Mouse (Mus musculus) left cerebral cortex, adult 6 months (tissue): ENCODE data around the gene Olfr490. TPM values are rescaled to one million over a fixed set of nuclear protein-coding genes. Genes with fewer than 3 reads are reported as not detected.

Experiments
- long read RNA-seq, 2 experiments: library from polyadenylated mRNA; unstranded; transcript quantifications; one replicate each; pipeline ENCODE4 v2.0.0; 2019 to 2020
- polyA plus RNA-seq: library from polyadenylated mRNA; unstranded; fragments of <200 nt; fragmentation: Nextera tagmentation; gene quantifications from 2 replicates; pipeline ENCODE4 v1.2.3, GENCODE M21; 2021

Olfr490 gene
- polyA plus RNA-seq, result not detected in 2 replicates
- long read RNA-seq, experiment 1, result 0 reads
- long read RNA-seq, experiment 2, result 0 reads

DNA sequence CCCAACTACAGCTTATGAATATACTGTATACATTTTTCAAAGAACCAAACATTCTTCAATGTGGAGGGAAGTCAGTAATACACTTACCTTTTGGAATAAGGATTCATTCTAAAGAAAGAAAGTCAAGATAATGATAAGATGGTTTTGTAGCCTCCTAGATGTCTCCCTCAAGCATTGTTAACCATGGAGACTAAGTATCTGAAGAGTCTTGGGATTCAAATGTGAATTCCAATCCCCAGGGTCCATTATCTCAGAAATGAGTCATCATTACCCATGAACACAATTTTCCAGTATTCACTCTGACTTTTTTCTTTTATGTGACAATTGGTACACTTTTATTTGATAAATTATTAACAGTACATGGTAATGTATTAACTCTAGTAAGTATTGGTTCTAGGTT is at the start of gene Olfr490:
Gene Olfr490 (minus strand): TSS at position 101 of the 400 bp plus-strand sequence.

DNA sequence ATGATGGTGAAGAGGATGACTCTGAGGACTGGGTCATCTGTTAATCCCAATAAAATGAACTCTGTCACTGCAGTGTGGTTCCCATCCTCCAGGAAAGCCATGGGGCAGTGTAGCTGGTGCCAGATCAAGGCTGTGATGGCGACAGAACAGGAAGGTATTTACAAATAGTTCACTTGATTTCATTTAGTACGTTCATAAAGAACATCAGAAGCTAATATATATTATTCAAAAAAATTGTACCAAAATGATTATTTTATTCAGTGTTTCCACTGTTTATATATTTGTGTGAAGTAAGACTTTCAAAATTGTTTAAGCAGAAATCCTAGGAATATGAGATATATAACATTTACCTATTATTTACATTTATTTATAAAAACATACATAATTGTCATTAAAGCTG is 34.8 kb upstream of the Olfr490 start, which contains the start of gene Olfr492:
Gene Olfr492 (minus strand): TSS at position 101 of the 400 bp plus-strand sequence.

DNA sequence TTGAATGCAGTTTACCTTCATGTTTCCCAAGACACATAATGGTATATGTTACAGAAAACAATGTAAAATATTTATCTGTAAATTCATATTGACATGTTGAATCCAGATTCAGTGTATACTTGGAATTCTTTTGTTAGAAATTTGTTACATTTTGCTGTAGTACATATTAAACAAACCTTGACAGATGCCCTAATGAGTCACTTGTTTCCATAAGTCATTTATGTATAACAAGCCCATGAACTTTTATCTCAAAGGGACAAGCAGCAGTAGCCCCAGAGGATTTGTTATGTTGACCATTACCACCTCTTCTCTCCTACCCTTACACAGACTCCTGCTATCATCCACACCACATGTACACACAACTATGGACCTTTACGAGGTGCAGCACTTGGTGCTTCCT is 24.4 kb upstream of the Olfr490 start, which contains the start of gene Olfr491:
Gene Olfr491 (plus strand): TSS at position 301 of the 400 bp plus-strand sequence.

DNA sequence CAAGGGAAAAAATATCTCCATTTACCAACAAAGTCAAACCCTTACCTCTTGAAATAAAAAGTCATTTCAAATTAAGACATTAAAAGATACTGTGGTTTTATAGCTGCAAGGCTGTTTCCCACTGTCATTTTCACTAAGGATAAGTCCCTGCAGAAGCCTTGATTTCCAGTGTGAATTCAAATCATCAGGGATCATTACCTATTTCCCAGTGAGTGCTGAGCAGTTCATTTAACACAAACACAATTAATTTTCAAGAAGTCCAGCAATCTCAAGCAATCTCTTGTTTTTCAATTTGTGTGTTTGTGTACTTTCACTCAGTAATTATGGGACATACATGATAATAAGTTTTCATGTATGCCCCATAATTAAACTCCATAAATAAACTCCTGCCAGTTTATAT is 30.5 kb downstream of the Olfr490 start, which contains the start of gene Olfr488:
Gene Olfr488 (minus strand): TSS at position 101 of the 400 bp plus-strand sequence.

Other genes starting within 250 kb of the Olfr490 start
- not detected in 2 replicates for gene Olfr479, start 238.2 kb downstream of the Olfr490 start, polyA plus RNA-seq
- not detected in 2 replicates for gene Olfr480, start 221.6 kb downstream of the Olfr490 start, polyA plus RNA-seq
- not detected in 2 replicates for gene Olfr481, start 209.1 kb downstream of the Olfr490 start, polyA plus RNA-seq
- gene Olfr482, start 191.3 kb downstream of the Olfr490 start, polyA plus RNA-seq, result not detected in 2 replicates
- not detected in 2 replicates for gene Olfr483, start 188.1 kb downstream of the Olfr490 start, polyA plus RNA-seq
- gene Olfr484, start 161.5 kb downstream of the Olfr490 start, polyA plus RNA-seq, result 0.06 TPM in 1 of 2 replicates, not detected in the other
- gene Olfr485, start 129.1 kb downstream of the Olfr490 start, polyA plus RNA-seq, result not detected in 2 replicates
- not detected in 2 replicates for gene Olfr486, start 116.2 kb downstream of the Olfr490 start, polyA plus RNA-seq
- not detected in 2 replicates for gene Olfr487, start 74.3 kb downstream of the Olfr490 start, polyA plus RNA-seq
- gene Olfr488, start 30.6 kb downstream of the Olfr490 start, polyA plus RNA-seq, result not detected in 2 replicates
- not detected in 2 replicates for gene Olfr491, start 24.5 kb upstream of the Olfr490 start, polyA plus RNA-seq
- not detected in 2 replicates for gene Olfr492, start 34.7 kb upstream of the Olfr490 start, polyA plus RNA-seq
- not detected in 2 replicates for gene Olfr493, start 58.0 kb upstream of the Olfr490 start, polyA plus RNA-seq
- not detected in 2 replicates for gene Olfr494, start 76.4 kb upstream of the Olfr490 start, polyA plus RNA-seq
- gene Olfr495, start 104.2 kb upstream of the Olfr490 start, polyA plus RNA-seq, result not detected in 2 replicates
- gene Olfr497, start 131.5 kb upstream of the Olfr490 start, polyA plus RNA-seq, result not detected in 2 replicates
- not detected in 2 replicates for gene Olfr498, start 176.4 kb upstream of the Olfr490 start, polyA plus RNA-seq
- not detected in 2 replicates for gene Olfr502, start 236.1 kb upstream of the Olfr490 start, polyA plus RNA-seq